Mouse (Mus musculus): ENCODE measurements around the gene Glt8d2. TPM values are rescaled to one million over a fixed set of nuclear protein-coding genes. Genes with fewer than 3 reads are reported as not detected.

Glt8d2 gene
- polyA plus RNA-seq, 1 experiment from 2014 or later = 10.0 TPM

- ATAC-seq (ENCODE audit: insufficient number of reproducible peaks, insufficient read depth, low FRiP score, low read depth) = peak; percentile 90
- no peaks in the 10 kb centered on the region for H3K9me3 ChIP-seq (ENCODE audit: control insufficient read depth, low read depth, low read length)
- H3K4me2 ChIP-seq (replicated peaks; ENCODE audit: low read depth, low read length) = peak within 1 kb of the TSS; percentile 51
- H3K27me3 ChIP-seq (ENCODE audit: control insufficient read depth, insufficient read depth, low read length) = no peaks in the 10 kb centered on the region
- H3K36me3 ChIP-seq (ENCODE audit: control insufficient read depth, insufficient read depth, low read length) = no peaks in the 10 kb centered on the region
- peak within 1 kb of the TSS; percentile 71 for H3K4me3 ChIP-seq (ENCODE audit: low read depth, low read length)
- H3K9ac ChIP-seq (replicated peaks; ENCODE audit: low read depth, low read length) = peak within 1 kb of the TSS; percentile 62
- no peaks in the 10 kb centered on the region for H3K4me1 ChIP-seq (ENCODE audit: control insufficient read depth, insufficient read depth, low read length)
- H3K27ac ChIP-seq (ENCODE audit: low read length) = peak within 1 kb of the TSS; percentile 72
- under 1% methylated on average over 48 of the region's 61 CpGs for WGBS
These were observed 67.5 kb downstream of the Glt8d2 start, which contains the start of gene 1190007I07Rik for GRCm38 (mm10) chr10:82622671-82623552. Gene 1190007I07Rik, minus strand, starts transcription at chr10:82623228.

- H3K27ac ChIP-seq (ENCODE audit: low read length) = no peak overlapping the region
- no peaks in the 10 kb centered on the region for H3K27me3 ChIP-seq (ENCODE audit: control insufficient read depth, insufficient read depth, low read length)
- no peak for ATAC-seq (ENCODE audit: insufficient number of reproducible peaks, insufficient read depth, low FRiP score, low read depth)
- H3K4me3 ChIP-seq (ENCODE audit: low read depth, low read length) = peak overlapping the region; percentile 71
- no peaks in the 10 kb centered on the region for H3K36me3 ChIP-seq (ENCODE audit: control insufficient read depth, insufficient read depth, low read length)
- no peaks in the 10 kb centered on the region for H3K9me3 ChIP-seq (ENCODE audit: control insufficient read depth, low read depth, low read length)
- H3K9ac ChIP-seq (replicated peaks; ENCODE audit: low read depth, low read length) = peak overlapping the region; percentile 62
- peak overlapping the region; percentile 51 for H3K4me2 ChIP-seq (replicated peaks; ENCODE audit: low read depth, low read length)
- 26% methylated on average over 9 of the region's 9 CpGs for WGBS
- H3K4me1 ChIP-seq (ENCODE audit: control insufficient read depth, insufficient read depth, low read length) = no peaks in the 10 kb centered on the region
These were observed 68.2 kb downstream of the Glt8d2 start for GRCm38 (mm10) chr10:82622235-82622634.

Other genes starting within 250 kb of the Glt8d2 start
- gene Gm1553, start 198.0 kb downstream of the Glt8d2 start, polyA plus RNA-seq (2014; fragmentation: Nextera tagmentation; extraction: Ambion mirVana) = not detected in 2 replicates
- gene 1190007I07Rik, start 67.4 kb downstream of the Glt8d2 start, polyA plus RNA-seq (2014; fragmentation: Nextera tagmentation; extraction: Ambion mirVana) = 50.1 and 55.6 TPM in 2 replicates
- 130 and 144 TPM in 2 replicates for gene Tdg, start 60.8 kb downstream of the Glt8d2 start, polyA plus RNA-seq (2014; fragmentation: Nextera tagmentation; extraction: Ambion mirVana)
- gene Hcfc2, start 5.5 kb upstream of the Glt8d2 start, polyA plus RNA-seq (2014; fragmentation: Nextera tagmentation; extraction: Ambion mirVana) = 34.3 and 37.1 TPM in 2 replicates
- gene Nfyb, start 73.5 kb upstream of the Glt8d2 start, polyA plus RNA-seq (2014; fragmentation: Nextera tagmentation; extraction: Ambion mirVana) = 44.6 and 48.7 TPM in 2 replicates
- gene Txnrd1, start 143.3 kb upstream of the Glt8d2 start, polyA plus RNA-seq (2014; fragmentation: Nextera tagmentation; extraction: Ambion mirVana) = 98.3 and 98.7 TPM in 2 replicates
- 0.52 and 0.88 TPM in 2 replicates for gene Eid3, start 176.0 kb upstream of the Glt8d2 start, polyA plus RNA-seq (2014; fragmentation: Nextera tagmentation; extraction: Ambion mirVana)